Mouse (Mus musculus) intestine, postnatal 0 days (tissue): ENCODE data around the gene Uvssa. TPM values are rescaled to one million over a fixed set of nuclear protein-coding genes. Genes with fewer than 3 reads are reported as not detected.

Experiments
- ATAC-seq: fragments of 200-750 bp; cut with Nextera tagmentation; 2 replicates; pipeline ENCODE4 v1.8.0; 2017; ENCODE audit warnings: mild to moderate bottlenecking, moderate TSS enrichment, moderate library complexity
- H3K27ac ChIP-seq: fragments of 300-500 bp; sonication (generic); 2 replicates; pipeline ENCODE4 v1.5.1; 2014; ENCODE audit warnings: mild to moderate bottlenecking, low read depth, low read length, moderate library complexity
- H3K27me3 ChIP-seq: fragments of 300-500 bp; sonication (generic); replicated peaks from 2 replicates; pipeline ENCODE4 v1.6.1; 2014; ENCODE audit warnings: low read length, mixed read lengths; ENCODE audit not compliant: control insufficient read depth, insufficient read depth
- H3K36me3 ChIP-seq: fragments of 300-500 bp; sonication (generic); 2 replicates; pipeline ENCODE4 v1.6.1; 2014; ENCODE audit warnings: mild to moderate bottlenecking, moderate library complexity; ENCODE audit not compliant: control insufficient read depth, insufficient read depth
- H3K4me1 ChIP-seq: fragments of 300-500 bp; sonication (generic); replicated peaks from 2 replicates; pipeline ENCODE4 v1.6.1; 2014; ENCODE audit warnings: antibody characterized with exemption, low read length, mixed read lengths; ENCODE audit not compliant: control insufficient read depth, insufficient read depth
- H3K4me2 ChIP-seq: fragments of 300-500 bp; sonication (generic); replicated peaks from 2 replicates; pipeline ENCODE4 v1.6.1; 2014; ENCODE audit warnings: low read depth, mild to moderate bottlenecking, moderate library complexity
- H3K4me3 ChIP-seq: fragments of 300-500 bp; sonication (generic); 2 replicates; pipeline ENCODE4 v1.5.1; 2014; ENCODE audit warnings: low read depth, low read length
- H3K9ac ChIP-seq: fragments of 300-500 bp; sonication (generic); 2 replicates; pipeline ENCODE4 v1.6.1; 2014; ENCODE audit warnings: mild to moderate bottlenecking, low read depth, low read length
- H3K9me3 ChIP-seq: fragments of 300-500 bp; sonication (generic); 2 replicates; pipeline ENCODE4 v1.6.1; 2016; ENCODE audit warnings: mixed run types; ENCODE audit not compliant: control insufficient read depth
- CTCF ChIP-seq: sonication (generic); IDR thresholded peaks from 2 replicates; pipeline ENCODE4 v1.5.1; 2016; ENCODE audit warnings: low read depth, mild to moderate bottlenecking, control low read depth, antibody characterized with exemption, moderate library complexity
- WGBS: fragments of 180-500 bp; shearing (Covaris S2); extraction: QIAGEN DNeasy Blood & Tissue Kit; methylation state at CpG from one replicate; pipeline ENCODE4 v1.1.7; 2014; 5-methylcytosine and 5-hydroxymethylcytosine counted together
- polyA plus RNA-seq: library from polyadenylated mRNA; unstranded; fragments of >200 nt; fragmentation: Nextera tagmentation; extraction: Ambion mirVana; gene quantifications from 2 replicates; pipeline ENCODE4 v1.2.1, GENCODE M21; 2015

Gene Uvssa
- polyA plus RNA-seq, 1 experiment from 2014 or later = 3.4 TPM

GRCm38 (mm10) chr5:33349706-33350105 lies 28.6 kb upstream of the Uvssa start:
- Histone ChIP-seq H3K27me3 (no peaks in the 10 kb centered on the region), H3K4me2 (no peak overlapping the region), H3K9ac (no peak overlapping the region), H3K36me3 (no peaks in the 10 kb centered on the region; the same call in none of the 2 replicates), H3K4me1 (peaks cover 7% of the 10 kb centered on the region; the same call in 1 of the 2 replicates), H3K27ac (no peak overlapping the region), H3K9me3 (no peaks in the 10 kb centered on the region), H3K4me3 (no peak overlapping the region)
- 71% methylated on average over 4 of the region's 4 CpGs for WGBS
- no peak for ATAC-seq
- TF ChIP-seq CTCF = no peak

- ATAC-seq = peak; percentile 47; the same call in 1 of the 2 replicates
- 52% methylated on average over 3 of the region's 3 CpGs for WGBS
- no peaks in the 10 kb centered on the region for H3K9me3 ChIP-seq
- no peaks in the 10 kb centered on the region for H3K36me3 ChIP-seq
- H3K4me2 ChIP-seq = no peak overlapping the region
- no peak overlapping the region for H3K4me3 ChIP-seq
- no peak overlapping the region for H3K9ac ChIP-seq
- no peak overlapping the region for H3K27ac ChIP-seq
- H3K4me1 ChIP-seq = peaks cover 7% of the 10 kb centered on the region; the same call in 1 of the 2 replicates
- no peaks in the 10 kb centered on the region for H3K27me3 ChIP-seq
- no peak for TF ChIP-seq CTCF
Measured at GRCm38 (mm10) chr5:33351556-33352272, 26.6 kb upstream of the Uvssa start.

GRCm38 (mm10) chr5:33352273-33352645 lies 26.1 kb upstream of the Uvssa start:
- Histone ChIP-seq H3K36me3 (no peaks in the 10 kb centered on the region), H3K4me3 (no peak overlapping the region), H3K27ac (no peak overlapping the region), H3K9me3 (no peaks in the 10 kb centered on the region), H3K27me3 (no peaks in the 10 kb centered on the region), H3K4me2 (no peak overlapping the region), H3K4me1 (peaks cover 7% of the 10 kb centered on the region; the same call in 1 of the 2 replicates), H3K9ac (no peak overlapping the region)
- ATAC-seq = no peak
- TF ChIP-seq CTCF = no peak
- 70% methylated on average over 8 of the region's 8 CpGs for WGBS

DNA sequence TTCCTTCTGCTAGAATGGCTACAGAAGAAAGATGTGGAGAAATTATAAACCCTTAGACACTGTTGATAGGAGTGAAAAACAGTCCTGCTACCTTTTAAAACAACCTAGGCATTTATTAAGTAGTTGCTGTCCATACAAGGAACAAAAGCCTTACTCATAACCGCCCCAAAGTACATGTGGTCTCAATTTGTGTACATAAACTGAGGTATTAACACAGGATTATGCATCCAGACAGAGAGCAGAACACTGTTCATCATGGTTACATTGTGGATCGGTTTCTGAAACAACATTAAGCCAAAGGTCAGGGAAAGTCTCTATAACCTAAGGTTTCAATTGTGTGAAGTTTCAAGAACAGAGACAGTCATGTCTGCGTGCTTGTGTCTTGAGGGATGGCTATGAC lies 25.3 kb upstream of the Uvssa start:
- Histone ChIP-seq H3K36me3 (no peaks in the 10 kb centered on the region), H3K9ac (no peak overlapping the region), H3K4me1 (peaks cover 7% of the 10 kb centered on the region; the same call in 1 of the 2 replicates), H3K4me2 (no peak overlapping the region), H3K27me3 (no peaks in the 10 kb centered on the region), H3K9me3 (no peaks in the 10 kb centered on the region), H3K27ac (no peak overlapping the region), H3K4me3 (no peak overlapping the region)
- 47% methylated on average over 3 of the region's 3 CpGs for WGBS
- no peak for TF ChIP-seq CTCF
- ATAC-seq = no peak

DNA sequence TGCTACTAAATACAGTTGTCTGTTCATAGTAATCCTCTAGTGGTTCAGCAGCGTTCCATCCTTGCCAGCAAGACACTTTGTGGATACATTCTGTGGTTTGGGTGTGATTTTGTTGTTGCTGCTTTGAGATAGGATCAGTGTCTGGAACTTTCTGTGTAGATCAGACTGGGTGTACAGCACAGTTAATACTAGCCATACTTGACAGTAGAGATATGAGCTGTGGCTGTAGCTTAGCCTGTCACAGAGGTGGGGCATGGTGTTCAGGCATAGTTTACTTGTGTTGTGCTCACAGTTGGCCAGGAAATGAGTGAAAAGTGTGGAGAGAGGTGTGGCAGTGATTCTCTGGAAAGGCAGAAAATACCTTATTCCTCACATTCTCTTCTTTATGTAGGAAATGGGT lies 20.9 kb upstream of the Uvssa start:
- 90% methylated on average over 1 of the region's 1 CpGs for WGBS
- Histone ChIP-seq H3K9me3 (no peaks in the 10 kb centered on the region), H3K4me3 (no peak overlapping the region), H3K4me2 (no peak overlapping the region), H3K27me3 (no peaks in the 10 kb centered on the region), H3K9ac (no peak overlapping the region), H3K36me3 (peaks cover 14% of the 10 kb centered on the region), H3K27ac (no peak overlapping the region), H3K4me1 (0 out of 2 replicates have a peak, but pooled peaks cover 7% of the 10 kb centered on the region)
- no peak for ATAC-seq
- no peak for TF ChIP-seq CTCF

DNA sequence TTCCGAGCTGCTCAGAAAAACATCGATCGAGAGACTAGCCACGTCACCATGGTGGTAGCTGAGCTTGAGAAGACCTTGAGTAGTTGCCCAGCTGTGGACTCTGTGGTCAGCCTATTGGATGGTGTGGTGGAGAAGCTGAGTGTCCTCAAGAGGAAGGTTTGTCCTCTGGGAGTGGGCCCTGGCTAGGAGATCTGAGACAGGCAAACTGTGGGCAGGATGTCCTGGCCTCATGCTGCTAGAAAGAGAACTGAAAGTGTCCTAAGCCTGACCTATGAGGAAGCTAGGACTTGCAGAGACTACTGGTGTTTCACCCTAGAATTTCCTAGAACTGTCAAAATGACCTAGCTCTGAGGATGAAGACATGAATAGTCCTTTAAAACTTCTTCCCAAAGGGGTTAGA lies 19.9 kb upstream of the Uvssa start:
- TF ChIP-seq CTCF = no peak
- peak overlapping the region; percentile 46; the same call in 1 of the 2 replicates for H3K27ac ChIP-seq
- no peaks in the 10 kb centered on the region for H3K27me3 ChIP-seq
- no peaks in the 10 kb centered on the region for H3K9me3 ChIP-seq
- ATAC-seq = peak; percentile 13; the same call in 1 of the 2 replicates
- no peak overlapping the region; the same call in 1 of the 2 replicates for H3K9ac ChIP-seq
- H3K36me3 ChIP-seq = peaks cover 24% of the 10 kb centered on the region
- WGBS = 91% methylated on average over 4 of the region's 4 CpGs
- H3K4me1 ChIP-seq = no peaks in the 10 kb centered on the region
- H3K4me3 ChIP-seq = no peak overlapping the region
- no peak overlapping the region for H3K4me2 ChIP-seq
